Mouse (Mus musculus): ENCODE results near the gene Vmn2r1. TPM values are rescaled to one million over a fixed set of nuclear protein-coding genes. Genes with fewer than 3 reads are reported as not detected.

Gene Vmn2r1
- total RNA-seq (2021): under 1 TPM; 0.10 to 0.18 TPM

DNA sequence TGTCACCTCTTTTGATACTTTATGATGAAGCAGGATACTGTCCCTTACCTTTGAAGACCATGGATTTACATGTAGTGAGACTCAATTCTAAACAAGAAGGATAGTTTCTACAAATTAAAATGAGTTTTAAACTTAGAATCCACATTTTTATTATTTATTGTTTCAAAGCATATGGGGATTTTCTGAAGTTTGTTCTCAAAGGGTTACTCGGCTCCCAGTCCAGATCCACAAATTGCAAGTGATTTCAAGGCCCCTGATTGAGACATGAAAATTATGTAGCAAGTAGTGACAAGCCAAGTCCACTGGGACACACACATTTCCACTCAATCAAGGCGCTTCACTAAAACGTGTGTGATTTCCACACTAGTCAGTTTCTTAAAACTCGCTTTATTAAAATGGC is at the start of gene Vmn2r1:
TSS of gene Vmn2r1 (plus strand) at position 301 of the 400 bp plus-strand sequence.
- DNase-seq: no peak

DNA sequence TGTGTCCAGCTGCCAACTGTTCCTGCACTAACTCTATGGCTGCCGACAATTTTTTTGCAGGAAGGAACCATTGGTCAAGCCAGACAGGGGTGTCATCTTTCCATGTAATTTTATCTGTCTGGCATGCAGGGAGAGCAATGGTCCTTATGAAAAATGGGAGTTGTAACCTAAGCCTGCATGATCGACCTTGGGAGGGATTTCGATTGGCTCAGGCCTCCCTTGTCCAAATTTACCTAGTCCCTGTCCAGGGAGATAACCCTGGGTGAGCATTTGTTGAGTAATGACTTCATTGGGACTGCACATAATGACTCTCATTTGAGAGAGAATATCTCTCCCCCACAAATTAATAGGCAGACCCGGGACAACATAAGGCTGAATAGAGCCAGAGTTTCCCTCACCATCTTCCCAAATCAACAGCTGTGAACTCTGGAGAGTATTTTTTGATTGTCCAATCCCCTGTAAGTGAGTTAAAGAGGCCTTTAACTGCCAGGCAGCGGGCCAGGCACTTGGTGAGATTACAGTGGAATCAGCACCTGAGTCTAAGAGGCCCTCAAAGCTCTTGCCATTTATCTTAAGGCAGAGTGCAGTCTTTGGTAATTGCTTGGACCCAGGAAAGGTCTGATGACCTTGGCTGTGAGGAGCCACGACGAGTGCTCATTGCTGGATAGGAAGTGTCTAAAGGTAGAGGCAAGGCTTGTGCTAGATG is 43.1 kb upstream of the Vmn2r1 start:
- no peak for DNase-seq

DNA sequence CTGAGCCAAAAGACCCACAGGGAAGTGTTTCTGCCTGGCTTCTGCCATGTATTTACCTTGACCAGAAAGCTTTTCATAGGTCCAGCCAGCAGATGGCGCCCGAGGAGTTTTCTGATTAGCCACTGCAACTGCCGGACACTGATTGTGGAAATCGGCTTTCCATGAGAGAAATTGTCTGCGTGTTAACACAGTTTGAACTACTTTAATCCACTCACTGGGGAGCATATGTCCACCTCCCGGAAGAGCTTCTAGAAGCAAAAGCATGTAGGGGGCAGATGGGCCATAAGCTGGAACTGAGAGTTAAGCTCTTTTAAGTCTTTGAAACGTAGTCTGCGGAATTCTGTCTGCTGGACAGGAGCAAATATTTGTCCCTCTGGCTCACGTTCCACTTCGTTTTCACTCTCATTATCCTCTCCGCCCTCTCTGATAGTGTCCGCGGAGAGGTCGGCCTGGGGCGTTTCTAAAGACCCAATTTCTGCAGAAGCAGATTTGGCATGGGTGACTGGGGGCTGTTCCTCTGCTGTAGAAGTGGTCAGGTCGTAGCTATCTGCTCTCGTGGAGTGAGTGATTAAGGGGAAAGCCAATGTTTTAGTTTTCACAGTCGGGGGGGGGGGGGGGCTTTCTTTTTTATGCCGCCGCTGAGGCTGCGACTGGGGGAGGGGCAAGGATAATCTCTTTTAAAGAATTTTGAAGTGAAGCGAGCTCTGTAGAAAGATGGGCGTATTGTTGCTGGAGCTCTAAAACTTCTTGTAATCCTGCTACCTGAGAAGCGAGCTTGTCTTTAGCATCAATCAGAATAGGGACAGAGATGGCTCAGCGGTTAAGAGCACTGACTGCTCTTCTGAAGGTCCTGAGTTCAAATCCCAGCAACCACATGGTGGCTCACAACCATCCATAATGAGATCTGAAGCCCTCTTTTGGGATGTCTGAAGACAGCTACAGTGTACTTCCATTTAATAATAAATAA is 41.2 kb upstream of the Vmn2r1 start:
- peak; percentile 93 for DNase-seq

DNA sequence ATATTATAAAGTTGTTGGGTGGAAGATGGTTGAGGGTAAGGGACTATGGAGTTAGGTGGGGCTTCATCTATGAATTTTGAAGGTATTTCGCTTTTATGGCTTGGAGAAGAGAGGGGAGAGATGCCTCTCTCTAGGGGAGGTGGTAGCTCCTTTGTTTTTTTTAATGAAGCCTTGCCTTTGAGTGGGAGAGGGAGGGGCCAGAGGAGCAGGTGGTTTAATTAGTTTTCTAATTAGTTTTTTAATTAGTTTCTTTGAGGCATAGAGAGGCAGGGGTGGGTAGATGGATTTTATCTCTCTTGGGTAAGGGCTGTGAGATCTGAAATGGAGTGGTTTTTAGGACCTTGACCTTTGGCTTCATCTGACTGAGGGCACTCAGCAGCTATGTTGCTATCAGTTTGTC is 31.4 kb downstream of the Vmn2r1 start:
- no peak for DNase-seq

DNA sequence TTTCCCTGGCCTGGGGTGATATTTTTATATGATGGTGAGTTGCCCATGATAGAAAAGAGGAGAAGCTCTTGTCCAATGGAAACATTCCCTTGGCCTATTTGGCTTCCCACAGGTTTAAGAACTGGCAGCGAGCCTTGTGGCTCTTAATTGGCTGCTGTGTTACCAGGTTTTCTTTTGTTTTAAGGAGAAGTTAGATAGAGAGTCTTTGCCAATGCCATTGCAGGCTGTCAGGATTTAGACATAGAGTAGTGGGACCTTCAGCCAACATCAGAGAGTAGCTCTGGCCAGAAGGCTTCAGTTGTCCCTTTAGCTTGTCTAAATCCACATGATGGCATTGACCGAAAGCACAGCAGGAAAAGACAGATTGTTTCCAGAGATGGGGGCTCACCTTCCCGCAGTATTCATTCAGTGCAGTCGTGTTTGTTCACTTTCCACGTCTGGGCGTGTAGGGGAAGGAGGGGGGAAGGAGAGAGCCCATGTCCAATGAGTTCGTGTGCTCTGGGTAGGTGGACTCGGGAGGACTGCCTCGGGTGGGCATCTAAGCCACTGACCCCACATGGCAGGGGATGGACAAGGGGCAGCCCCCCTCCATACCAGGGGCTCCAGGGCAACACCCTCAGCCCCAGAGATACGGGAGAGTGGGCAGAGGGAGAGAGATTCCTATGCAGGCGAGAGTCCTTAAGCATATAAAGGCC is 32.2 kb downstream of the Vmn2r1 start:
- DNase-seq: no peak

DNA sequence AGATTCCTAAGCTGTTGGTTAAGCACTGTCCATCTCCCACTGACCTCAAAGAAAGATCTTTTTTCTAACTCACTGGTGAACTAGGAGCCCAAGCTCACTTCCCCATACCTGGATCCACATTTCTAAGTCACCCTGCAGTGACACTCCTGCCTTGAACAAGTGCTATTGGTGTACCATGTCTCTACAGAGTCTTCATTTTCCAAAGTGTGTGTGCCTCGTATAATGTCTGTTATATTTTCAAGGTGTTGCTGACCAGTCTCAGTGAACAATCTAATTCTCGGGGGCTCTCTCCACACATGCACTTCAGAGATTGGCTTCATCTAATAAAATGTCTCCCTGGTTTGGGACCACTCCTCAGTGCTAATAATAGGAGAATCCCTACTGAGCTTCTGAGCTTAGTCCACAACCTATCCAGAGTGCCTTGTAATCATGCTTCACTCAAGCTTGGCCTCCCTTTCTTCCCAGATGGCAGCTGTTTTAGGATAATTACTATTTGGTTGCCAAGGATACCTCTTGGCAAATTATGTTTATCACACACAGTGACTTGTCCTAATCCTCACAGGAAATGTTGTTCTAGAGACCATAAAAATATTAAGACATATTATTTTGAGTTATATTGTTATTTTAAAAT is 60.6 kb downstream of the Vmn2r1 start, which contains the start of gene Vmn2r2:
TSS of gene Vmn2r2 (minus strand) at position 51 of the 631 bp plus-strand sequence.
- no peak for DNase-seq

Other genes with a start within 250 kb of the Vmn2r1 start
- under 1 TPM; 0.41 to 0.60 TPM for gene Plch1, start 182.1 kb upstream of the Vmn2r1 start, total RNA-seq (2021)
- gene E130311K13Rik, start 152.1 kb upstream of the Vmn2r1 start, total RNA-seq (2021): 1 to 10 TPM; 6.4 to 7.1 TPM
- gene Slc33a1, start 116.8 kb upstream of the Vmn2r1 start, total RNA-seq (2021): 10 to 100 TPM; 10.1 to 11.6 TPM
- 10 to 100 TPM; 34.6 to 35.0 TPM for gene Gmps, start 105.4 kb upstream of the Vmn2r1 start, total RNA-seq (2021)
- gene Vmn2r2, start 60.4 kb downstream of the Vmn2r1 start, total RNA-seq (2021): not detected
- not detected for gene Vmn2r3, start 208.2 kb downstream of the Vmn2r1 start, total RNA-seq (2021)

Measured in heart, postnatal 4 days (tissue).